Mouse (Mus musculus) heart, postnatal 0 days (tissue): ENCODE data around the gene Mast3. TPM values are rescaled to one million over a fixed set of nuclear protein-coding genes. Genes with fewer than 3 reads are reported as not detected.

ENCODE experiments used
- ATAC-seq: fragments of 200-750 bp; cut with Nextera tagmentation; 2 replicates; pipeline ENCODE4 v1.8.0; 2017; ENCODE audit warnings: low read depth, moderate number of reproducible peaks, moderate library complexity; ENCODE audit not compliant: insufficient read depth
- DNase-seq: peaks from one replicate; pipeline ENCODE4 v3.0.0-alpha.2; 2016; ENCODE audit warnings: low spot score
- H3K27ac ChIP-seq: fragments of 300-500 bp; sonication (generic); 2 replicates; pipeline ENCODE4 v1.5.1; 2014; ENCODE audit warnings: low read depth, mild to moderate bottlenecking
- H3K27me3 ChIP-seq: fragments of 300-500 bp; sonication (generic); 2 replicates; pipeline ENCODE4 v1.6.1; 2014; ENCODE audit warnings: low read length, mixed read lengths; ENCODE audit not compliant: control insufficient read depth, insufficient read depth
- H3K36me3 ChIP-seq: fragments of 300-500 bp; sonication (generic); replicated peaks from 2 replicates; pipeline ENCODE4 v1.6.1; 2014; ENCODE audit warnings: low read length, mixed read lengths; ENCODE audit not compliant: control insufficient read depth, insufficient read depth
- H3K4me1 ChIP-seq: fragments of 300-500 bp; sonication (generic); 2 replicates; pipeline ENCODE4 v1.6.1; 2014; ENCODE audit warnings: antibody characterized with exemption; ENCODE audit not compliant: control insufficient read depth, insufficient read depth
- H3K4me2 ChIP-seq: fragments of 300-500 bp; sonication (generic); 2 replicates; pipeline ENCODE4 v1.6.1; 2014; ENCODE audit warnings: low read depth, mild to moderate bottlenecking, low read length, moderate library complexity
- H3K4me3 ChIP-seq: fragments of 300-500 bp; sonication (generic); 2 replicates; pipeline ENCODE4 v1.5.1; 2014; ENCODE audit warnings: low read depth, low read length
- H3K9ac ChIP-seq: fragments of 300-500 bp; sonication (generic); replicated peaks from 2 replicates; pipeline ENCODE4 v1.6.1; 2014; ENCODE audit warnings: low read depth, low read length, mixed read lengths
- H3K9me3 ChIP-seq: fragments of 300-500 bp; sonication (generic); replicated peaks from 2 replicates; pipeline ENCODE4 v1.6.1; 2016; ENCODE audit warnings: low read length; ENCODE audit not compliant: control insufficient read depth
- CTCF ChIP-seq: IDR thresholded peaks from 2 replicates; pipeline ENCODE4 v1.5.1; 2016; ENCODE audit warnings: antibody characterized with exemption, control low read depth, low read depth
- EP300 ChIP-seq: IDR thresholded peaks from 2 replicates; pipeline ENCODE4 v1.6.1; 2016; ENCODE audit warnings: antibody characterized with exemption, low read depth
- WGBS: fragments of 180-500 bp; shearing (Covaris S2); extraction: QIAGEN DNeasy Blood & Tissue Kit; methylation state at CpG from one replicate; pipeline ENCODE4 v1.1.7; 2014; 5-methylcytosine and 5-hydroxymethylcytosine counted together
- polyA plus RNA-seq: library from polyadenylated mRNA; unstranded; fragments of >200 nt; fragmentation: Nextera tagmentation; extraction: Ambion mirVana; gene quantifications from 2 replicates; pipeline ENCODE4 v1.2.1, GENCODE M21; 2015
- total RNA-seq: library from RNA; depleted of rRNA; stranded (reverse); fragments of >200 nt; gene quantifications from 2 replicates; pipeline ENCODE4 v1.2.3, GENCODE M21; 2014; ENCODE audit warnings: low replicate concordance

Mast3 gene
- total and polyA plus RNA-seq, 2 experiments from 2014 or later = 2.3 to 5.6 TPM

DNA sequence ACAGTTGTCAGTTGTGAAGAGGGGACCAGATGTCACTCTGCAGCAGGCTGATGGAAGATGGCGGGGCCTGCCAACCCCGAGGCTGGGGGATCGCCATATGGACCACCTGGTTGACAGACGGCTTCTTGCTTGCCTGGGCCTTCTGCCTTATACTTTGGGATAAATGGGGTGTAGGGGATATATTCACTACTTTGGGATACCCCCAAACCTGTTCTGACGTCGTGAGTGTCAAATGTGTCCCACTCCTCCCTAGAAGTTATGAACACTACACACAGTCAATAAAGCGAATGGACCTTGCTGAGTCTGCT, 46.6 kb downstream of the Mast3 start:
- no peak for TF ChIP-seq EP300
- TF ChIP-seq CTCF = no peak
- H3K27ac ChIP-seq = no peak overlapping the region
- H3K27me3 ChIP-seq = no peaks in the 10 kb centered on the region
- no peak for DNase-seq
- no peak for ATAC-seq
- H3K4me1 ChIP-seq = peaks cover 27% of the 10 kb centered on the region
- H3K4me3 ChIP-seq = no peak overlapping the region
- 88% methylated on average over 7 of the region's 7 CpGs for WGBS
- H3K4me2 ChIP-seq = no peak overlapping the region
- H3K9ac ChIP-seq = no peak overlapping the region
- H3K9me3 ChIP-seq = no peaks in the 10 kb centered on the region
- H3K36me3 ChIP-seq = peaks cover 28% of the 10 kb centered on the region

DNA sequence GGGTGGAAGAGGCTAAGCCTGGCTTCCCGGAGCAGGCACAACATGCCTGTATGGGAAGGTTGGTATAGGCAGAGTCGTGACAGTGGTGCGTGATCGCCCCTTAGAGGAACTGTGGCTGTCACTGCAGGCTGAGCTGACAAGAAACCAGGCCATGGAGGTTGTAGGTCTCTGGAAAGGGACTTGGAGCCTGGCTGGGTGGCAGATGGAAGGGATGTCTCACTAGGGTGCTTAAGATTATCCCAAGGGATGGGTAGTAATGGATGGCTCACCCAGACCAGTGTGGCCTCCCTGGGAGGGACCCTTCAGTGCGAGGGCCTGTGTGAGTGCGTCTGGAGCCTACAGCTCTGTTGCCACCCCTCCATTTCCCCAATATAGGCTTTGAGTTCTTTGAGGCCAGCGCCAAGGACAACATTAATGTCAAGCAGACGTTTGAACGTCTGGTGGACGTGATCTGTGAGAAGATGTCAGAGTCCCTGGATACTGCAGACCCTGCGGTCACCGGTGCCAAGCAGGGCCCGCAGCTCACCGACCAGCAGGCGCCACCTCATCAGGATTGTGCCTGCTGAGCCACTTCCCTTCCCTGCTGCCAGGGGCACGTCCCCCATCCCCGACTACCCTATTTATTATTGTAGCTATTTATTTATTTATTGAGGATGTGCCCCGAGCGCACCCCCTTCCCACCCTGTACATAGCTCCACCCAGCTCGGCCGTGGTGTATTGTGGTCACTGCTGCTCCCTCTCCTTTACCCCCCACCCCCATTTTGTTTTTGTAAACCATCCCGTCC, 47.1 kb downstream of the Mast3 start:
- no peaks in the 10 kb centered on the region for H3K27me3 ChIP-seq
- H3K4me2 ChIP-seq = no peak overlapping the region
- H3K9me3 ChIP-seq = no peaks in the 10 kb centered on the region
- H3K36me3 ChIP-seq = peaks cover 28% of the 10 kb centered on the region
- WGBS = 73% methylated on average over 22 of the region's 22 CpGs
- peaks cover 28% of the 10 kb centered on the region for H3K4me1 ChIP-seq
- H3K9ac ChIP-seq = no peak overlapping the region
- DNase-seq (no peak), ATAC-seq (no peak)
- no peak overlapping the region for H3K27ac ChIP-seq
- H3K4me3 ChIP-seq = no peak overlapping the region
- no peak for TF ChIP-seq EP300
- peak; percentile 50 for TF ChIP-seq CTCF

DNA sequence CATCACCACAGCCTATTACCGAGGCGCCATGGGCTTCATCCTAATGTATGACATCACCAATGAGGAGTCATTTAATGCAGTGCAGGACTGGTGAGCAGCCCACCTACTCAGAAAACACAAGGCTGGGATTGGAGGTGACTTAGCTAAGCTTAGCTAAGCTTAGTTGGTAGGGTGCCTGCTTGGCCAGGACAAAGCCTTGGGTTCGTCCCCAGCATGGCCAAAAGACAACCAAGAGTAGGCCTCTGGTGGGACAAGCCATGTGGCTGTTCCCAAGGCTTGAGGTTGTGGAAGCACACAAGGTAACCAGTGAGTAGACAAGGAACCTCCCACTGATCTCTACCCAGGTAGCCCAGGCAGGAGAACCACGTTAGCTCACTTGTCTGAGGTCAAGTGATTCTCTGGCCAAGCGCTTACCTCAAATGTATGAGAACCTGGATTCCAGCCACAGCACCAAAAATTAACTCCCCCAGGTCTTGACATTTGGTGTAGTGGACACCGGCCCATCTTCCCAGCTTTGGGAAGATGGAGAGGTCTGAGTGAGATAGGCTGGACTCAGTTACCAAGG, 48.3 kb downstream of the Mast3 start:
- no peak overlapping the region for H3K9ac ChIP-seq
- peaks cover 28% of the 10 kb centered on the region for H3K36me3 ChIP-seq
- no peaks in the 10 kb centered on the region for H3K27me3 ChIP-seq
- H3K9me3 ChIP-seq = no peaks in the 10 kb centered on the region
- DNase-seq (no peak), ATAC-seq (no peak)
- no peak overlapping the region for H3K4me2 ChIP-seq
- peaks cover 28% of the 10 kb centered on the region for H3K4me1 ChIP-seq
- no peak for TF ChIP-seq CTCF
- TF ChIP-seq EP300 = no peak
- 89% methylated on average over 6 of the region's 6 CpGs for WGBS
- H3K27ac ChIP-seq = no peak overlapping the region
- H3K4me3 ChIP-seq = no peak overlapping the region

DNA sequence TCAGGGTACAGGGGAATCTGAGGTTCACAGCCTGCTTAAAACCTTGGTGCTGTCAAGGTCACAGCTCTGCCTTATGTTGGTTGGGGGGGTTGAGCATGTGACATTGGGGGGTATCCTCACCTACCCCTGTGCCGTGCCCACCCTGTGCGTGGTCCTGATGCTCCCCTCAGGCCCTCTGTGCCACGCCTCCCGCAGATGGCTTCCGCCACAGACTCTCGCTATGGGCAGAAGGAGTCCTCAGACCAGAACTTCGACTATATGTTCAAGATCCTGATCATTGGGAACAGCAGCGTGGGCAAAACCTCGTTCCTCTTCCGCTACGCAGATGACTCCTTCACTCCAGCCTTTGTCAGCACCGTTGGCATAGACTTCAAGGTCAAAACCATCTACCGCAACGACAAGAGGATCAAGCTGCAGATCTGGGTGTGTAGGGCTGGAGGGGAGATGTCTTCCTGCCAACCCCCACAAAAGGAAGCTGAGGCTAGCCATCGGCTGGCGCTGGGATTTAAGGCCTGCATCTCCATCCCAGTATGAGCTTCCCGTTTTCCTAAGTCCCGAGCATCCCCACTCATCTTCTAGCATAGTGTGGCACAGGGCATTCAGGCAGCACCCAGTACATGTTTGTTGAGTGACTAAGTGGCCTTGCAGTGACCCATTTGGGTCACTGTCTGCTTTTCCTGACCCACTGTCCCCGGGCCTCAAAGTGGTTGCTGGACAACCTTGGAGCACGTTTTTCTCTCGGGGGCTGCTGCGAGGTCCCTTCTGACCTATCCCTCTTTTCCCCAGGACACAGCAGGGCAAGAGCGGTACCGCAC, 49.0 kb downstream of the Mast3 start:
- TF ChIP-seq EP300 (no peak), CTCF (no peak)
- H3K4me3 ChIP-seq = peak overlapping the region; percentile 71
- H3K4me2 ChIP-seq = peak overlapping the region; percentile 92
- 80% methylated on average over 24 of the region's 24 CpGs for WGBS
- peaks cover 28% of the 10 kb centered on the region for H3K4me1 ChIP-seq
- H3K9ac ChIP-seq = peak overlapping the region; percentile 74; the same call in 1 of the 2 replicates
- H3K9me3 ChIP-seq = no peaks in the 10 kb centered on the region
- DNase-seq (no peak), ATAC-seq (no peak)
- H3K27me3 ChIP-seq = no peaks in the 10 kb centered on the region
- H3K36me3 ChIP-seq = peaks cover 28% of the 10 kb centered on the region
- no peak overlapping the region for H3K27ac ChIP-seq

DNA sequence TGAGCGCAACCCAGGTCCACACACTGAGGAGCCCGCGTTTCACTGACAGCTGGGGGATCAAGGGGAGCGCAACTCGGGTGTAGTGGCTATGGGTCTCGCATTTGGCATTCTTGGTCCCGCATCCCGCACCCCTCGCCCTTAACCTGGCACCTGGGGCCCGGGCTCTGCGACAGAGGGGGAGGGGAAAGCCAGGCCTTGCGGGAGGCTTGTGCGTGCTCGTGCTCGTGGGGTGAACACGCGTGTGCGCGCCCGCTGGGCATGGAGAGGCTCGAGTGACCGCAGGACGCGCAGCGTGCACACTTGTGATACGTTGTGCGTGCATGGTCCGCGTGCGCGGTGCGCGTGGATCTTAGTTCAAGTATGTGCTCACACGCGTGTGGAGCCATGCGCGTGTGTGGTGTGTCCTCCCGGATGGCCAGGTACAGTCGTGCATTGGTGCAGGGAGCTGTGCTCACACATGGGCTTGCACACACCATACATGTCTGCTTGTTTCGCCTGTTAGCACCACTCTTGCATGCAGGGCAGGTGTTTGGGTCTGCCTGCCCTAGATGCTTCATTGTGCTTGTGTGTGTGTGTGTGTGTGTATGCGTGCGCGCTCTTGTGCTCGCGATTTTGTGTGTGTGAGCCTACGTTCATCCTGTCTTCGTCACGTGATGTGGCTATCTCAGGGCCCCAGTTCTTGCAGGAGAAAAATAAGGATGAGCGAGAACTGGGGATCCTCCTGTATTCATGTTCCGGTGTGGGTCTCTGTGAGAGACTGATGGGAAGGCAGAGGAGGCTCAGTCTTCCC, 49.8 kb downstream of the Mast3 start:
- H3K27me3 ChIP-seq = no peaks in the 10 kb centered on the region
- DNase-seq = no peak
- peak overlapping the region; percentile 71 for H3K4me3 ChIP-seq
- peak overlapping the region; percentile 92 for H3K4me2 ChIP-seq
- H3K36me3 ChIP-seq = peaks cover 28% of the 10 kb centered on the region
- peak overlapping the region; percentile 74 for H3K9ac ChIP-seq
- peak overlapping the region; percentile 73 for H3K27ac ChIP-seq
- no peaks in the 10 kb centered on the region for H3K9me3 ChIP-seq
- H3K4me1 ChIP-seq = peaks cover 22% of the 10 kb centered on the region
- WGBS = 10% methylated on average over 50 of the region's 50 CpGs
- ATAC-seq = peak; percentile 22
- TF ChIP-seq EP300 = no peak
- no peak for TF ChIP-seq CTCF
